Mouse (Mus musculus) heart, postnatal 0 days (tissue): ENCODE results near the gene Klhl8. TPM values are rescaled to one million over a fixed set of nuclear protein-coding genes. Genes with fewer than 3 reads are reported as not detected.

Source experiments
- ATAC-seq: fragments of 200-750 bp; cut with Nextera tagmentation; 2 replicates; pipeline ENCODE4 v1.8.0; 2017; ENCODE audit warnings: low read depth, moderate number of reproducible peaks, moderate library complexity; ENCODE audit not compliant: insufficient read depth
- DNase-seq: peaks from one replicate; pipeline ENCODE4 v3.0.0-alpha.2; 2016; ENCODE audit warnings: low spot score
- H3K27ac ChIP-seq: fragments of 300-500 bp; sonication (generic); 2 replicates; pipeline ENCODE4 v1.5.1; 2014; ENCODE audit warnings: low read depth, mild to moderate bottlenecking
- H3K27me3 ChIP-seq: fragments of 300-500 bp; sonication (generic); 2 replicates; pipeline ENCODE4 v1.6.1; 2014; ENCODE audit warnings: low read length, mixed read lengths; ENCODE audit not compliant: control insufficient read depth, insufficient read depth
- H3K36me3 ChIP-seq: fragments of 300-500 bp; sonication (generic); replicated peaks from 2 replicates; pipeline ENCODE4 v1.6.1; 2014; ENCODE audit warnings: low read length, mixed read lengths; ENCODE audit not compliant: control insufficient read depth, insufficient read depth
- H3K4me1 ChIP-seq: fragments of 300-500 bp; sonication (generic); 2 replicates; pipeline ENCODE4 v1.6.1; 2014; ENCODE audit warnings: antibody characterized with exemption; ENCODE audit not compliant: control insufficient read depth, insufficient read depth
- H3K4me2 ChIP-seq: fragments of 300-500 bp; sonication (generic); 2 replicates; pipeline ENCODE4 v1.6.1; 2014; ENCODE audit warnings: low read depth, mild to moderate bottlenecking, low read length, moderate library complexity
- H3K4me3 ChIP-seq: fragments of 300-500 bp; sonication (generic); 2 replicates; pipeline ENCODE4 v1.5.1; 2014; ENCODE audit warnings: low read depth, low read length
- H3K9ac ChIP-seq: fragments of 300-500 bp; sonication (generic); replicated peaks from 2 replicates; pipeline ENCODE4 v1.6.1; 2014; ENCODE audit warnings: low read depth, low read length, mixed read lengths
- H3K9me3 ChIP-seq: fragments of 300-500 bp; sonication (generic); replicated peaks from 2 replicates; pipeline ENCODE4 v1.6.1; 2016; ENCODE audit warnings: low read length; ENCODE audit not compliant: control insufficient read depth
- CTCF ChIP-seq: IDR thresholded peaks from 2 replicates; pipeline ENCODE4 v1.5.1; 2016; ENCODE audit warnings: antibody characterized with exemption, control low read depth, low read depth
- EP300 ChIP-seq: IDR thresholded peaks from 2 replicates; pipeline ENCODE4 v1.6.1; 2016; ENCODE audit warnings: antibody characterized with exemption, low read depth
- WGBS: fragments of 180-500 bp; shearing (Covaris S2); extraction: QIAGEN DNeasy Blood & Tissue Kit; methylation state at CpG from one replicate; pipeline ENCODE4 v1.1.7; 2014; 5-methylcytosine and 5-hydroxymethylcytosine counted together
- polyA plus RNA-seq: library from polyadenylated mRNA; unstranded; fragments of >200 nt; fragmentation: Nextera tagmentation; extraction: Ambion mirVana; gene quantifications from 2 replicates; pipeline ENCODE4 v1.2.1, GENCODE M21; 2015
- total RNA-seq: library from RNA; depleted of rRNA; stranded (reverse); fragments of >200 nt; gene quantifications from 2 replicates; pipeline ENCODE4 v1.2.3, GENCODE M21; 2014; ENCODE audit warnings: low replicate concordance; rRNA removed

The Klhl8 gene
- total and polyA plus RNA-seq, 2 experiments from 2014 or later, result 10.9 to 12.8 TPM

DNA sequence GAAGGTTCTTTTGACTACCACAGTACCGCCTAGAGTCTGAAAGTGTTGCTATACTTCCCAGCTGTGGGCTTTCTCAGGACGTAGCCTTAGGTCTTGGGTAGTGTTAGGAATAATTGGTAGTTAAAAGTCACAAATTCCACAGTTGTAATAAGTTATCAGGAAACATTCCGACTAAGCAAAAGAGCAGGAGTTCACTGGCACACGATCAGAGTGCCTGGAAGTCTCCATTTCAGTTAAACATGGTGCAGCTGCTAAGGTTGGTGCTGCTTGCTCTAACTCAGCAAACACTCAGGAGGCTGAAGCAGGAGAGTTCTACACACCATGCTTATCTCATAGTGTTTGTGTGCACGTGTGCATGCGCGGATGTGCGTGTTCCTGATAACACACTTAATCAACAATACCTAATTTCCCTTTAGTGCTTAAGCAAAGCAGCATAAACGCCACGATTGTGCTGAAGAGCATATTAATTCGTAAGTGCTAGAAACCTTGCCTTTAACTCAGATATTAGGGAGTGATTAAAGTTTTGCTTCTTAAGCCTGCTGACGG, 97.0 kb downstream of the Klhl8 start:
- WGBS, result 73% methylated on average over 12 of the region's 12 CpGs
- no peak overlapping the region for H3K4me3 ChIP-seq
- H3K9ac ChIP-seq, result no peak overlapping the region
- TF ChIP-seq EP300 (no peak), CTCF (no peak)
- ATAC-seq, result no peak
- 0 out of 2 replicates have a peak, but pooled peaks cover 4% of the 10 kb centered on the region for H3K4me1 ChIP-seq
- peaks cover 5% of the 10 kb centered on the region; the same call in 1 of the 2 replicates for H3K36me3 ChIP-seq
- no peaks in the 10 kb centered on the region for H3K9me3 ChIP-seq
- no peak overlapping the region for H3K4me2 ChIP-seq
- H3K27me3 ChIP-seq, result no peaks in the 10 kb centered on the region
- no peak for DNase-seq
- no peak overlapping the region for H3K27ac ChIP-seq

DNA sequence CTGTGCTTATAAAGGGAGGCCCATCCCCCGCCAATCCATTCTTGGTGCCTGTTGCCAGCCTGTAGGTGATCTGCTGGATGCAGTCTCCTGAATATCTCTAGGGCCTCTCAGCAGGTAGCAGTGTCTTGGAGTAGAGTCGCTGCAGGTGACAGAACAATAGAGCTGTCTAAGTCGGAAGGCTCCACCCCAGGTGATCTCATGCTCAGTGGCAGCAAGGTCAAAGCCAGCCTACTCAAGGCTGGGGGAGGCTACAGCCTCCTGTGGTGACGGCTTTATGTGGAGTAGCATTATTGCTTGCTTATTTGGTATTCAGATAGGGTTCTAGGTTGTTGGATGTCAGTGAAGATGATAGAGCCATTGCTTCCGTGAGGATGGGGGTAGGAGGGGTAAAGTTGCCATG, 97.8 kb downstream of the Klhl8 start:
- H3K9ac ChIP-seq, result no peak overlapping the region
- no peaks in the 10 kb centered on the region for H3K27me3 ChIP-seq
- ATAC-seq (no peak), DNase-seq (no peak)
- no peak overlapping the region for H3K27ac ChIP-seq
- TF ChIP-seq CTCF (no peak), EP300 (no peak)
- H3K4me3 ChIP-seq, result no peak overlapping the region
- H3K4me1 ChIP-seq, result 0 out of 2 replicates have a peak, but pooled peaks cover 4% of the 10 kb centered on the region
- WGBS, result 86% methylated on average over 5 of the region's 5 CpGs
- no peak overlapping the region for H3K4me2 ChIP-seq
- H3K36me3 ChIP-seq, result peaks cover 5% of the 10 kb centered on the region; the same call in 1 of the 2 replicates
- H3K9me3 ChIP-seq, result no peaks in the 10 kb centered on the region

Other genes with a start within 250 kb of the Klhl8 start
- 14.0 and 29.0 TPM in 2 replicates for gene Aff1, start 218.9 kb downstream of the Klhl8 start, total RNA-seq
- 5.4 and 6.5 TPM in 2 replicates for gene Aff1, start 218.9 kb downstream of the Klhl8 start, polyA plus RNA-seq
- gene Hsd17b13, start 66.2 kb upstream of the Klhl8 start, total RNA-seq, result not detected in 2 replicates
- gene Hsd17b13, start 66.2 kb upstream of the Klhl8 start, polyA plus RNA-seq, result 0.08 TPM in 1 of 2 replicates, not detected in the other
- 6.2 and 14.3 TPM in 2 replicates for gene Hsd17b11, start 110.7 kb upstream of the Klhl8 start, total RNA-seq
- 4.4 and 5.9 TPM in 2 replicates for gene Hsd17b11, start 110.7 kb upstream of the Klhl8 start, polyA plus RNA-seq
- gene Nudt9, start 135.0 kb upstream of the Klhl8 start, total RNA-seq, result 39.6 and 62.9 TPM in 2 replicates
- gene Nudt9, start 135.0 kb upstream of the Klhl8 start, polyA plus RNA-seq, result 51.0 and 52.5 TPM in 2 replicates
- not detected in 2 replicates for gene Gm17660, start 166.3 kb upstream of the Klhl8 start, total RNA-seq
- gene Gm17660, start 166.3 kb upstream of the Klhl8 start, polyA plus RNA-seq, result not detected in 2 replicates
- gene Sparcl1, start 202.5 kb upstream of the Klhl8 start, total RNA-seq, result 123 and 168 TPM in 2 replicates
- gene Sparcl1, start 202.5 kb upstream of the Klhl8 start, polyA plus RNA-seq, result 97.3 and 99.0 TPM in 2 replicates